Mouse (Mus musculus) kidney, embryonic 16.5 days (tissue): Measurements from ENCODE around the gene Plekha4. TPM values are rescaled to one million over a fixed set of nuclear protein-coding genes. Genes with fewer than 3 reads are reported as not detected.
"Not testable (repeated sequence)": the region's sequence is repeated elsewhere in the genome, so short reads cannot be mapped to it uniquely, and the experiment has no call there.

ENCODE experiments used
- ATAC-seq: fragments of 200-750 bp; cut with Nextera tagmentation; 2 replicates; pipeline ENCODE4 v1.8.0; 2017; ENCODE audit warnings: moderate TSS enrichment; ENCODE audit not compliant: low FRiP score, low TSS enrichment
- H3K27ac ChIP-seq: fragments of 300-500 bp; sonication (generic); 2 replicates; pipeline ENCODE4 v1.5.1; 2014; ENCODE audit warnings: low read length
- H3K27me3 ChIP-seq: fragments of 300-500 bp; sonication (generic); 2 replicates; pipeline ENCODE4 v1.6.1; 2014; ENCODE audit warnings: low read length, control low read depth, mixed read lengths; ENCODE audit not compliant: insufficient read depth
- H3K36me3 ChIP-seq: fragments of 300-500 bp; sonication (generic); 2 replicates; pipeline ENCODE4 v1.6.1; 2014; ENCODE audit warnings: low read length, control low read depth, mixed read lengths; ENCODE audit not compliant: insufficient read depth
- H3K4me1 ChIP-seq: fragments of 300-500 bp; sonication (generic); 2 replicates; pipeline ENCODE4 v1.6.1; 2014; ENCODE audit warnings: low read length, control low read depth, mixed read lengths; ENCODE audit not compliant: insufficient read depth
- H3K4me2 ChIP-seq: fragments of 300-500 bp; sonication (generic); replicated peaks from 2 replicates; pipeline ENCODE4 v1.6.1; 2014; ENCODE audit warnings: low read depth, low read length
- H3K4me3 ChIP-seq: fragments of 300-500 bp; sonication (generic); 2 replicates; pipeline ENCODE4 v1.5.1; 2014; ENCODE audit warnings: mild to moderate bottlenecking, low read length
- H3K9ac ChIP-seq: fragments of 300-500 bp; sonication (generic); replicated peaks from 2 replicates; pipeline ENCODE4 v1.6.1; 2014; ENCODE audit warnings: low read length
- H3K9me3 ChIP-seq: fragments of 300-500 bp; sonication (generic); 2 replicates; pipeline ENCODE4 v1.6.1; 2016; ENCODE audit warnings: low read length, control low read depth
- WGBS: fragments of 180-500 bp; shearing (Covaris S2); extraction: QIAGEN DNeasy Blood & Tissue Kit; methylation state at CpG from one replicate; pipeline ENCODE4 v1.1.7; 2014; 5-methylcytosine and 5-hydroxymethylcytosine counted together
- polyA plus RNA-seq: library from polyadenylated mRNA; unstranded; fragments of >200 nt; fragmentation: Nextera tagmentation; extraction: Ambion mirVana; gene quantifications from 2 replicates; pipeline ENCODE4 v1.2.1, GENCODE M21; 2015

The Plekha4 gene
- polyA plus RNA-seq, 1 experiment from 2014 or later, result 4.4 TPM

DNA sequence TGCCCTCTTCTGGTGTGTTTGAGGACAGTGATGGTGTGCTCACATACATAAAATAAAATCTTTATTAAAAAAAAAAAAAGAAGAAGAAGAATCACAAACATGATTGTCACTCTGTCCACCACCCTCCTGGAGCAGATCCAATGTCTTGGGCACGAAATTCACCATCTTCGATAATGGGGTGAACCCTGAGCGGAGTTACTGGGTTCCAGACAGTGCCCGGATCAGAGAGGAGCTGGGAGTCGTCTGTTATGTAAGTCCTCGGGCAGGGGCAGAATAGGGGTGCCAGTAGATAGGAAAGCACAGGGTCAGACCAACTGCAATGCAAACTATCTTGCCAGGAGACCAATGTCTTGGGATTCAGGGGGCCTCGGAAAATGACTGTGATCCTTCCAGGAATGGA lies 5.5 kb upstream of the Plekha4 start:
- WGBS, result 88% methylated on average over 7 of the region's 7 CpGs
- H3K4me1 ChIP-seq, result peaks cover 31% of the 10 kb centered on the region
- no peak overlapping the region for H3K4me2 ChIP-seq

DNA sequence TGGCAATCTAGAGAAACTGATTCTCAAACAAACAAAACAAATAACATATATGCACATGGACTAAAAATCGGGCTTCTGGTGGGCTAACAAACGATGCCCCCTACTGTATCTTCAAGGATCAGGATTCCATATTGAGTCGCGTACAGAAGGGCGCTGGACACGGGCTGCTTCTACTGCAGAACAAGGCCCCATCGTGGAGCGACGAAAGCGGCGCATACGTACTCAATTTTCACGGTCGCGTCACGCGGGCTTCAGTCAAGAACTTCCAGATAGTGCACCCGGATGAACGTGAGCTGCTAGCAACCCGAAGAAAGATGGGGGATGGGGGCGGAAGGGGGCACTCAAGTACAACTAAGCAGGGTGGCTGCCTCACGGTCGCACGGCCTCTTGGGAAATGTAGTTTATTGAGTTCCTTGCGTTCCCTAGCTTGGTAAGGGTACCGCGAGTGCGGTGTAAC lies 4.4 kb upstream of the Plekha4 start:
- H3K4me1 ChIP-seq, result peaks cover 32% of the 10 kb centered on the region
- WGBS, result 1% methylated on average over 28 of the region's 28 CpGs

More for the DNA sequence above, 5.5 kb upstream of the Plekha4 start:
- ATAC-seq, result no peak
- Histone ChIP-seq H3K4me3 (no peak overlapping the region), H3K36me3 (no peaks in the 10 kb centered on the region), H3K9me3 (no peaks in the 10 kb centered on the region), H3K9ac (no peak overlapping the region), H3K27me3 (no peaks in the 10 kb centered on the region), H3K27ac (no peak overlapping the region)

DNA sequence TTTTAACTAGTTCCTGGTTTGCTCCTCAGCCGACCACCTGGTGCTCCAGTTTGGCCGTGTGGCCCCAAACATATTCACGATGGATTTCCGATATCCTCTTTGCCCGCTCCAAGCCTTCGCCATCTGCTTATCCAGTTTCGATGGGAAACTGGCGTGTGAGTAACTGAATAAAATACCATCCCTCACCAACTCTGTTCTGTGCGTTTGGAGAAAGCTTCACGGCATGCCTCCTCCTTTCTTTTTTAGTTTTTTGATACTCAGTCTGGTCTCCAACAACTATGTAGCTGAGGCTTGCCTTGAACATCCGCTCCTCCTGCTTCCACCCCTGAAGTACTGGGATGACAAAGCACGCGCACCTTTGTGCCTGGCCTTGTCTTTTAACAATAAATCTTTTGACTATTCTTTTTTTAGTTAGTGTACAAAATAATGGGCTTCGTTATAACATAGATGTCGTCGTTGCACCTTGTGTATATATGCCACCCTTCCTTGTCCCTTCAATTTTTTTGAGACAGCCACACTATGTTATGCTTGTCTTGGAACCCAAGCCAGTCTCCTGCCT lies 3.9 kb upstream of the Plekha4 start:
- Histone ChIP-seq H3K9ac (peak overlapping the region; percentile 74; the same call in 1 of the 2 replicates), H3K4me3 (peak overlapping the region; percentile 61), H3K4me1 (peaks cover 35% of the 10 kb centered on the region), H3K9me3 (no peaks in the 10 kb centered on the region), H3K27ac (0 out of 2 replicates have a peak overlapping the region, but pooled peaks have one; percentile 13), H3K4me2 (peak overlapping the region; percentile 52), H3K27me3 (no peaks in the 10 kb centered on the region), H3K36me3 (no peaks in the 10 kb centered on the region)
- WGBS, result 55% methylated on average over 16 of the region's 16 CpGs
- ATAC-seq, result no peak

More for the DNA sequence above, 4.4 kb upstream of the Plekha4 start:
- Histone ChIP-seq H3K9ac (peak overlapping the region; percentile 74), H3K4me3 (peak overlapping the region; percentile 61), H3K36me3 (no peaks in the 10 kb centered on the region), H3K4me2 (peak overlapping the region; percentile 52), H3K27me3 (no peaks in the 10 kb centered on the region), H3K9me3 (no peaks in the 10 kb centered on the region), H3K27ac (peak overlapping the region; percentile 86)
- peak; percentile 61 for ATAC-seq

DNA sequence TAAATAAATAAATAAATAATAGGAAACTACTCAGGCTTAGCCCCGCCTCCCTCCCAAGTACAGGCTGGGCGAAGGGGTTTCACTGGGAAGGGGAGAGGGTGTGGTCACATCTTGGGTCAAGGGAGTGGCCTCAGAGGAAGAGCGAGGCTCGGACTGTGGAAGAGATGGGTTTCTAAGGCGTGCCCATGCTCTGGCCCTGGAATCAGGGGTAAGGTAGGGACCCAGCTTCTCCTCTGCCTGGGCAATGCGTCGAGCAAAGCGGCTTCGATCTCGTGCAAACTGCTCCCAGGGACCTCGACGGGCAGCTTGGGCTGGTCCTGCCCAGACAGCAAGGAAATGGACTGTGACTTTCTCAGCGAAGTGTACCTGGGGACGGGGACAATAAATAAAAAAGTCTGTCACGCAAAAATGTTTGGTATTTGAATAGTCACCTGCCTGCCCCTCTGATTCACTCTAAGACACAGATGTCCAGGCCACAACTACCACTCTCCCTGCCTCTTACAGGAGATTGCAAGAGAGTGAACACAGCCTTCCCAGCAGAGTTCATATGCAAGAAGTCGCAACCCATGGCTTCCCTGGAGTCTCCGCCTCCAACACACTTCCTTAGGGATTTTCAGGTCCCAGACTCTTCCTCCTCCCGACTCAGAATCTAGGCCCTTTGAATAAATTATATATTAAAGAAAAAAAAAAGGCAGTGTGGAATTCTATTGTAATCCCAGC lies 3.0 kb upstream of the Plekha4 start:
- peak overlapping the region; percentile 5 for H3K9ac ChIP-seq
- H3K4me1 ChIP-seq, result peaks cover 35% of the 10 kb centered on the region
- 53% methylated on average over 18 of the region's 18 CpGs for WGBS
- no peaks in the 10 kb centered on the region for H3K9me3 ChIP-seq
- peak overlapping the region; percentile 22 for H3K4me2 ChIP-seq
- no peaks in the 10 kb centered on the region for H3K36me3 ChIP-seq
- H3K4me3 ChIP-seq, result peak overlapping the region; percentile 3; the same call in 1 of the 2 replicates
- H3K27ac ChIP-seq, result peak overlapping the region; percentile 27
- H3K27me3 ChIP-seq, result no peaks in the 10 kb centered on the region
- no peak for ATAC-seq

DNA sequence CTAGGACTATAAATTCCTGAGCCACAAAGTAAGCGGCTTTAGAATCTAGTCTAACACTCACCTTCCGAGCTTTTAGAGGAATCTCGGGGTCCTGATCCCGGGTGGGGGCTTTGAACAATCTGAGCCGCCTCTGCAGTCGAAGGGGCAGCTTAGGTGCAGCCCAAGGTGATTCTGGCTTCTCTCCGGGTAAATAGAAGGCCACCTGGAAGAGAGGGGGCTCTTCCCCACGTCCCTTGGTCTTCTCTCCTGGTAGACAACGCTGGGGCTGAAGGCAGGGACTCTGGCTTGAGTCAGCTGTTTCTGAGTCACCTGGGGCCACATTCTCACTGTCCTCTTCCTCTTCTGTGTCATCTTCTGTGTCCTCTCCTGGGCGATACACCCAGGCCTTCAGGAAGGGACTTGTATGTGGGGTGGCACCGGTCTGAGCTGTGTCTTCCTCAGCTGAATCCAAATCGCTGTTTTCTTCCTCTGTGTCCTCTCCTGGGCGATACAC lies 2.4 kb upstream of the Plekha4 start:
- H3K4me3 ChIP-seq, result peak overlapping the region; percentile 3; the same call in 1 of the 2 replicates

DNA sequence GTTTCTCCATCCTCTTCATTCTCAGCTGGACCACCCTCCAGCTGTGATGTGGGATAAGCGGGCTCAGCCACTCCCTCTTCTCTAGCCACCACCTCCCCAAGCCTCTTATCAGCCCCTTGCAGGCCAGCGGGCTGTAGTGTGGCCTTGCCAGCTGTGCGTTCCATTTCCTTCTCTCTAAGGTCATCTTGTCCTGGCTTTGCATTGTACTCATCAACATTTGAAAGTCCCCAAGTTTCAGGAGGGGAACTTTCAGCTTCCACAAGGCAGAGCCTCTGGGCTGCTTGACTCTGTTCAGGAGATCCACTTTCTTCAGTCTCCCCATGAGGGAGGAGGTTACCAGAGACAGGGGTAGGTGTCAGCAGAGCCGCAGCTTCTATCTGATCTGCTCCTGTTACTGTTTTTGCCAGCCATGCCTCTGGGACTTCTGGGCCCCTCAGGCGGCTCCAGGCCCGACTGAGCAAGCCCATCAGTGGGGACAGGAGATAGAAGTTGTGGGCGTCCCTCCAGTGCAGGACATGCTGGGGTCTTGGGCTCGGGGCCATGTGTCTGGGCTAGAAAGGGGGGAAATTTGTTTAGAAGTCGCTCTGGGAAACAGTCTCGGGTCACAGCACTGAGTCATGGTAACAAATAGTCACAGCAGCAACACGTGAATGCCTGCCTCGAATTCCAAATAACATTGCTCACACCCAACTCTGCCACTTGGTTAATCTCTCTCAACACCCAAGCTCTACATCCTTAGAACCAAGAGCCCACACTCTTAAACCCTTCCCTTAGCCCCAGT lies 1.1 kb upstream of the Plekha4 start:
- H3K4me2 ChIP-seq, result peak overlapping the region; percentile 89
- peak overlapping the region; percentile 85 for H3K27ac ChIP-seq
- H3K9me3 ChIP-seq, result no peaks in the 10 kb centered on the region
- peak overlapping the region; percentile 76 for H3K4me3 ChIP-seq
- peaks cover 48% of the 10 kb centered on the region for H3K4me1 ChIP-seq
- H3K36me3 ChIP-seq, result no peaks in the 10 kb centered on the region
- no peaks in the 10 kb centered on the region for H3K27me3 ChIP-seq
- H3K9ac ChIP-seq, result peak overlapping the region; percentile 80
- no peak for ATAC-seq
- 14% methylated on average over 12 of the region's 12 CpGs for WGBS

More for the DNA sequence above, 2.4 kb upstream of the Plekha4 start:
- WGBS, result 77% methylated on average over 13 of the region's 13 CpGs
- ATAC-seq, result no peak
- Histone ChIP-seq H3K27ac (no peak overlapping the region), H3K27me3 (no peaks in the 10 kb centered on the region), H3K9me3 (no peaks in the 10 kb centered on the region), H3K36me3 (no peaks in the 10 kb centered on the region), H3K9ac (peak overlapping the region; percentile 5; the same call in 1 of the 2 replicates), H3K4me2 (peak overlapping the region; percentile 22), H3K4me1 (peaks cover 35% of the 10 kb centered on the region)

DNA sequence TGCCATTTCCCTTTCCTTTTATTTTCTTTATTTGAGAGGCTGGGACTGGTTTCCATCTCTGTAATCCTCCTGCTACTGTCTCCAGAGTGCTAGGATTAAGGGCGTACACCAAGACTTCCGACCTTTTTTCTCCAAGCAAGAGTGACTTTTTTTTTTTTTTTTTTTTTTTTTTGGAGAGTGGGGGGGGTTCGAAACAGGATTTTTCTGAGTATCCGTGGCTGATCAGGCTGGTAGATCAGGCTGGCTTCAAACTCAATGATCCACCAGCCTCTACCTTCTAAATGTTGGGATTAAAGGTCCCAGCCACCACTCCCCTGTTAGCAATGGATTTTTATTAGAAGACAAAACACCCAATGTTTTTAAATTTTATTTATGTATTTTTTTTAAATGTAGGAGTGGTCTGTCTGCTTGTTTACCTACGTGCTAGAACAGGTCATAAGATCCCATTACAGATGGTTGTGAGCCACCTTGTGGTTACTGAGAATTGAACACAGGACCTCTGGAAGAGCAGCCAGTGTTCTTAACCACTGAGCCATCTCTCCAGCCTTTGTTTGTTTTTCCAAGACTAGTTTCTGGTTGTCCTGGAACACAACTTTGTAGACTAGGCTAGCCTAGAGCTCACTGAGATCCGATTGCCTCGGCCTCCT lies 467 bp downstream of the Plekha4 start:
- H3K9ac ChIP-seq, result peak overlapping the region; percentile 80
- H3K27me3 ChIP-seq, result no peaks in the 10 kb centered on the region
- ATAC-seq, result no peak
- peak overlapping the region; percentile 85 for H3K27ac ChIP-seq
- no peaks in the 10 kb centered on the region for H3K9me3 ChIP-seq
- peaks cover 52% of the 10 kb centered on the region for H3K4me1 ChIP-seq
- H3K4me3 ChIP-seq, result peak overlapping the region; percentile 76
- 21% methylated on average over 7 of the region's 7 CpGs for WGBS
- no peaks in the 10 kb centered on the region for H3K36me3 ChIP-seq
- peak overlapping the region; percentile 89 for H3K4me2 ChIP-seq

DNA sequence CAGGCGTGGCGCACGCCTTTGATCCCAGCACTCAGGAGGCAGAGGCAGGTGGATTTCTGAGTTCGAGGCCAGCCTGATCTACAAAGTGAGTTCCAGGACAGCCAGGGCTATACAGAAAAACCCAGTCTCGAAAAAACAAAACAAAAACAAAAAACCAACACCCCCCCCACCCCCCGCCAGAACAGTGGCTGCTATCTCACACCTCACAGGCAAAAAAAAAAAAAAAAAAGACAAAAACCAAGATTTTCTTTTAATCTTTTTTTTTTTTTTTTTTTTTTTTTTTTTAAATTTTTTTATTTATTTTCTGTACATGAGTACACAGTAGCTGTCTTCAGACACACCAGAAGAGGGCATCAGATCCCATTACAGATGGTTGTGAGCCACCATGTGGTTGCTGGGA lies 1.0 kb downstream of the Plekha4 start:
- peaks cover 52% of the 10 kb centered on the region for H3K4me1 ChIP-seq

DNA sequence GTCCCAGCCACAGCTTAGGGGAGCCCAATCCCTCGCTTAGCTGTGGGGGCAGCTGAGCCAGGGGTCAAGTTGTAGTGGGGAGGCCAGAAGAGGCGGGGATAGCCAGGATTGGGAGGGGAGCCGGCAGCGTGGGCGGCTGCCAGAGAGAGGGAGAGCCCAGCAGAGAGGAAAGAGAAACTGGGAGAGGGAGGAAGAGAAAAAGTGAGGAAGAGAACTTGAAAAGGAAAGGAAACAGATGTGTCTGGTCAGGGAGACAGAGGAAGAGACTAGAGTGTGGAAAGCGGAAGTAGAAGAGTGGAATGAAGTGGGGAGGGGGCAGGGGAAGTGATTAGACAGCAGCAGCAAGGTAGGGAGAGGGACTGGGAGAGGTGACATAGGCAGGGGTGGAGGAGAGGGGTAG lies 3.3 kb downstream of the Plekha4 start:
- Histone ChIP-seq H3K4me1 (peaks cover 39% of the 10 kb centered on the region), H3K36me3 (no peaks in the 10 kb centered on the region), H3K27me3 (no peaks in the 10 kb centered on the region), H3K4me2 (peak overlapping the region; percentile 33), H3K9ac (peak overlapping the region; percentile 50; the same call in 1 of the 2 replicates), H3K27ac (peak overlapping the region; percentile 71), H3K4me3 (no peak overlapping the region), H3K9me3 (no peaks in the 10 kb centered on the region)
- 5% methylated on average over 6 of the region's 6 CpGs for WGBS
- ATAC-seq, result no peak

More for the DNA sequence above, 1.0 kb downstream of the Plekha4 start:
- H3K4me2 ChIP-seq, result 0 out of 2 replicates have a peak overlapping the region, but pooled peaks have one; percentile 89
- WGBS, result 91% methylated on average over 6 of the region's 6 CpGs
- H3K27ac ChIP-seq, H3K4me3 ChIP-seq, H3K36me3 ChIP-seq, ATAC-seq, H3K9ac ChIP-seq, H3K9me3 ChIP-seq, H3K27me3 ChIP-seq: not testable (repeated sequence)
